Mouse (Mus musculus): ENCODE data around the gene Pak1.
"Not testable (repeated sequence)": the region's sequence is repeated elsewhere in the genome, so short reads cannot be mapped to it uniquely, and the experiment has no call there.

The Pak1 gene

GRCm38 (mm10) chr7:97849557-97849956 lies 61.2 kb downstream of the Pak1 start:
- not testable (repeated sequence) for DNase-seq (ENCODE audit: low spot score in 2 of 2)

GRCm38 (mm10) chr7:97850331-97850730 lies 62.0 kb downstream of the Pak1 start:
- no peak for DNase-seq (ENCODE audit: low spot score in 2 of 2)

GRCm38 (mm10) chr7:97863512-97863911 lies 75.2 kb downstream of the Pak1 start:
- DNase-seq (ENCODE audit: low spot score in 2 of 2) = no peak

GRCm38 (mm10) chr7:97864531-97864930 lies 76.2 kb downstream of the Pak1 start:
- DNase-seq (ENCODE audit: low spot score in 2 of 2) = no peak

GRCm38 (mm10) chr7:97867866-97868265 lies 79.5 kb downstream of the Pak1 start:
- DNase-seq (ENCODE audit: low spot score in 2 of 2) = no peak

GRCm38 (mm10) chr7:97868766-97869165 lies 80.4 kb downstream of the Pak1 start:
- DNase-seq (ENCODE audit: low spot score in 2 of 2) = no peak

GRCm38 (mm10) chr7:97872396-97872795 lies 84.1 kb downstream of the Pak1 start:
- no peak for DNase-seq (ENCODE audit: low spot score in 2 of 2)

GRCm38 (mm10) chr7:97873317-97873716 lies 85.0 kb downstream of the Pak1 start:
- DNase-seq (ENCODE audit: low spot score in 2 of 2) = no peak

GRCm38 (mm10) chr7:97877846-97878538 lies 89.7 kb downstream of the Pak1 start:
- no peak for DNase-seq (ENCODE audit: low spot score in 2 of 2)

- DNase-seq (ENCODE audit: low spot score in 2 of 2) = no peak
These were observed 123.3 kb downstream of the Pak1 start for GRCm38 (mm10) chr7:97911646-97912045.

GRCm38 (mm10) chr7:97914833-97915516 lies 126.6 kb downstream of the Pak1 start:
- DNase-seq (ENCODE audit: low spot score in 2 of 2) = no peak

- no peak for DNase-seq (ENCODE audit: low spot score in 2 of 2)
These were observed 131.4 kb downstream of the Pak1 start, which contains the start of gene Gdpd4 for GRCm38 (mm10) chr7:97919742-97920141. TSS of gene Gdpd4 (plus strand) at chr7:97919955.

- DNase-seq (ENCODE audit: low spot score in 2 of 2) = no peak
These were observed 137.5 kb downstream of the Pak1 start for GRCm38 (mm10) chr7:97925819-97926218.

- no peak for DNase-seq (ENCODE audit: low spot score in 2 of 2)
These were observed 138.6 kb downstream of the Pak1 start for GRCm38 (mm10) chr7:97926978-97927377.

GRCm38 (mm10) chr7:97944485-97944884 lies 156.1 kb downstream of the Pak1 start:
- no peak for DNase-seq (ENCODE audit: low spot score in 2 of 2)
